Mouse (Mus musculus) E14TG2a.4 (cell line): ENCODE results near the gene Rybp.

Experiments used
- H3K27me3 ChIP-seq: 2 replicates; pipeline ENCODE4 v1.6.1; 2014; ENCODE audit warnings: low read length, control low read depth; ENCODE audit not compliant: insufficient read depth
- H3K36me3 ChIP-seq: 2 replicates; pipeline ENCODE4 v1.6.1; 2014; ENCODE audit warnings: low read length, control low read depth; ENCODE audit not compliant: insufficient read depth
- H3K4me1 ChIP-seq: replicated peaks from 2 replicates; pipeline ENCODE4 v1.6.1; 2014; ENCODE audit warnings: low read depth, low read length, control low read depth
- H3K4me3 ChIP-seq: replicated peaks from 2 replicates; pipeline ENCODE4 v1.5.1; 2014; ENCODE audit warnings: mild to moderate bottlenecking, low read length
- H3K9me3 ChIP-seq: 2 replicates; pipeline ENCODE4 v1.6.1; 2014; ENCODE audit warnings: low read length, control low read depth
- CTCF ChIP-seq: conservative IDR thresholded peaks from 2 replicates; pipeline ENCODE4 v1.5.1; 2014; ENCODE audit warnings: low read length
- NANOG ChIP-seq: IDR thresholded peaks from 2 replicates; pipeline ENCODE4 v1.6.1; 2014; ENCODE audit warnings: borderline replicate concordance, low read length, mixed read lengths
- POU5F1 ChIP-seq: IDR thresholded peaks from 2 replicates; pipeline ENCODE4 v1.6.1; 2014; ENCODE audit warnings: low read length, borderline replicate concordance

Gene Rybp

DNA sequence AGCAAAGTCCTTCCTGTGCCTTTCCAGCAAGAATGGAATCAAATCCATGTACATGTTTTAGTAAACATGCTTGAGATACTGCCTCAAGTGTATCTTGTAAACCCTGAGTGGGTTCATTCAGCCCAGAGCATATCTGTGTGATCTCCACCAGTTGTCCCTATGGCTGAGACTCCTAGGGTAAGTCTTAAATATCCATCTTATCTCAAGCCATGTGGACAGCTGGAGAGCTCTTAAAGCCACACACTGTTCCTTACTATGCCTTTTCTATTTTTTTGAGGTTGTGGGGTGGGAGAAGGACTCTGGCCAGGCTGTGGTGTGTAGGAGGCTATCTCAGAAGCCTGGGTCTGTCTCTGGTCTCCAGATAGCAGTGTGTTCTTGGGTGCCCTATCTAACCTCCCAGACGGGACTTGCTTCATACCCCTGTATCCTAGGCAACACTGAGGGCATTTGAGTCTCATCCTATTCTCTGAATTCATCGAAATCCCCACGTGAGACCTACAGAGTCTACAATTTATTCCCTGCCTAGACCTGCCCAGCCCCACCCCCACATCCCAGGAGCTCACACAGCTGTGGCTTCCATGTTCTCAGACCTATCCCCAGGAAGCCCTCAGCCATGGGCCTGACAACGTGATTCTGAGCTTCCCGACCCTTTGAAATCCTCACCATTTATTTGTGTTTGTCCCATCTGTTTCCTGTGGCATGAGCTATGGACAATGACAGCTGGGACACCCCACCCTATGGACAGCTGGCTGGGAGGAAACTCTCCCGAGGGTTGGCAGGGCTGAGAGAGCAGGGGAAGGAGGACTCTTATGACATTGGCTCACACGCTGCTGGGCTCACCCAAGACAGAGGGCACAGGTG, 98.2 kb downstream of the Rybp start:
- Histone ChIP-seq H3K9me3 (no peaks in the 10 kb centered on the region), H3K4me1 (peaks cover 47% of the 10 kb centered on the region), H3K4me3 (no peak overlapping the region), H3K27me3 (peaks cover 22% of the 10 kb centered on the region), H3K36me3 (no peaks in the 10 kb centered on the region)
- no peak for TF ChIP-seq NANOG
- no peak for TF ChIP-seq CTCF
- TF ChIP-seq POU5F1, result no peak

DNA sequence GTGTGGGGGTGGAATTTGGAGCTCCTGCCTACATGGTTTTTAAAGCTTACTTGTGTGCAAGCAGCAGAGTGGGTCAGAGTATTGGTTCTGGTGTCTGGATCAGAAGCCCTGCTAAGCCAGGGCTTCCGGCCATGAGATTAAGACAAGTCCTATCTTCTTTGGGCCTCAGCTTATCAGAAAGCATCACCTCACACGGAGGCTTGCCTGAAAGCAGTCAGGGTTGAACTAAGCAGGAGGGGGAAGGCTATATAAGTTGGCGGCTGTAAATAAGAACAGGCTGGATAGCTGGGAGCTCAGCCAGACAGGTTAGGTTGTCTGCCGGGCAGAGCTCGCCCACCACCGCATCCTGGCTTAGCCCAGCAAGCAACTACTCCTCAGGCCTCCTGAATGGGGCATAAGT, 99.5 kb downstream of the Rybp start:
- TF ChIP-seq CTCF (no peak), NANOG (no peak), POU5F1 (no peak)
- no peak overlapping the region for H3K4me3 ChIP-seq
- peaks cover 22% of the 10 kb centered on the region for H3K27me3 ChIP-seq
- peaks cover 37% of the 10 kb centered on the region for H3K4me1 ChIP-seq
- H3K9me3 ChIP-seq, result no peaks in the 10 kb centered on the region
- no peaks in the 10 kb centered on the region for H3K36me3 ChIP-seq

DNA sequence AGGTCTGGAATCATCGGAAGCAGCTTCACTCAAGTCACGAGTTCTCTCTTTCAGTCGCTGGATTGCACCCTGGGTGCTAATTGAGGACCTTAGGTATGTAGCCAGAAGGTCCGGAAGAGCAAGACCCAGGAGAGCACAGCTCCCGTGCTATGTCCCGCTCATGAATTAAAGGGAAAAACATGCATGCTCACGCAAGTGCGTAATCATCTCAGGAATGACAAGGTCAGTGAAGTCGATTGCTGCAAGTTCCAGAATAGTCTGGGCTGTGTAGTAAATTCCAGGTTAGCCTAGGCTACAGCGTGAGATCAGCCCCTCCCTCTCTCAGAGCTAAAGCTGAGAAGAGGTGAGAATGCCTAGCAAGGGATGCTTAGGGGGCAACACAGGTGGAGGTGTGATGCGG, 100.5 kb downstream of the Rybp start:
- Histone ChIP-seq H3K9me3 (no peaks in the 10 kb centered on the region), H3K27me3 (peaks cover 29% of the 10 kb centered on the region), H3K4me3 (no peak overlapping the region), H3K4me1 (peaks cover 33% of the 10 kb centered on the region), H3K36me3 (no peaks in the 10 kb centered on the region)
- TF ChIP-seq NANOG, result no peak
- no peak for TF ChIP-seq POU5F1
- TF ChIP-seq CTCF, result no peak

DNA sequence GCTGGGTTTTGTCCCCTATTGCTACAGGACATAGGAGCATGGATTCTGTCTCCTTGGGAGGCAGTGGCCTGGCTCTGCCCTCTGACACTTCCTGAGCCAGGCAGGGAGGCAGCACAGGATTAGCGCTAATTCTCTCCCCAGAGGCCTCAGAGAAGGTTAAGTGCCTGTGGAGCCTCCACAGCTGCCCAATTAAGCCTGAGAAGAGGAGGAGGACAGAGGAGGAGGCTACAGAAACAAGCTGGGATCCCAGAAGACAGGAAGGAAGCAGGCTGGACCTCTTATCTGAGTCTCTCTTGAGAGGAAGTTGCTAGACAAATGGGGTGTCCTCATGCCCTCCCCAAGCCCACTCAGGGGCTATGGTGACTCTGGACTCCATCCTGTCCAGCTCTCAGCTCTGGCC, 101.8 kb downstream of the Rybp start:
- H3K9me3 ChIP-seq, result no peaks in the 10 kb centered on the region
- peaks cover 35% of the 10 kb centered on the region for H3K27me3 ChIP-seq
- H3K4me1 ChIP-seq, result peaks cover 33% of the 10 kb centered on the region
- TF ChIP-seq NANOG, result no peak
- TF ChIP-seq POU5F1, result no peak
- TF ChIP-seq CTCF, result no peak
- H3K4me3 ChIP-seq, result no peak overlapping the region
- H3K36me3 ChIP-seq, result no peaks in the 10 kb centered on the region

DNA sequence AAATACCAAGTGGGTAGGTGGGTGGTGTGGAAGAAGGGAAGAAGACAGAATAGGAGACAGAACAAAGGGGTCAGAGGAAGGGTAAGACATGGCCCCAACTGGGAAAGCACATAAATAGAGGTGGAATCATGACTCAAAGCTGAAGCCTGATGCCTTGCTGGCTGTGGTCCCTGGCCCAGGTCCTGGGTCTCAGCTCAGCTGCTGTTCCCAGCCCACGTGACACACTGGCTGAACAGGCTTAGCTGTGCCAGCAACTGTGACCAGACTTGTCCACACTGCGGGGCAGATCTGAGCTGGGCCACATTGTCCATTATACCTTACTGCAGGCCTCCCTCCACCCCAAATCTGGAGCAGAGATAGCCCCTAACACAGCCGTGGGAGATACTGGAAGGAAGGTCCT, 103.9 kb downstream of the Rybp start:
- no peaks in the 10 kb centered on the region for H3K36me3 ChIP-seq
- H3K9me3 ChIP-seq, result no peaks in the 10 kb centered on the region
- no peak for TF ChIP-seq CTCF
- no peak for TF ChIP-seq POU5F1
- no peak for TF ChIP-seq NANOG
- no peak overlapping the region for H3K4me3 ChIP-seq
- H3K27me3 ChIP-seq, result peaks cover 29% of the 10 kb centered on the region
- H3K4me1 ChIP-seq, result peaks cover 32% of the 10 kb centered on the region

DNA sequence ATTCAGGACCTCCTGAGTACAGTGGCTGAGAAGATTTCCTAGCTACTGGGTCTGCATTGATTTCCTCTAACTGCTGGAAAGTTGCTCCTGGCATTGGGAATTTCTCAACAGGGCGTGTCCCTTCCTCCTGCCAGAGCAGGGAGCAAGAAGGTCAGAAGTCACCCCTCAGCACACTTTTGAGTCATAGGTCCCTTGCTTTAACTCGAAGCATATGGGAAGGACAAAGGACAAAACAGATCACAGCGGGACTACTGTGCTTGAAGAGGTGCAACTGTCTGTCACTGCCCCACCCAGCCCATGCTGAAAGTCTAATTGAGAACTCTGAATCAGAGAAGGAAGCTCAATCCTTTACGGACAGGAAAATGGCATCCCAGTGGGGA, 106.4 kb downstream of the Rybp start:
- no peaks in the 10 kb centered on the region for H3K36me3 ChIP-seq
- H3K27me3 ChIP-seq, result peaks cover 31% of the 10 kb centered on the region
- TF ChIP-seq CTCF (no peak), NANOG (no peak; the same call in 1 of the 2 replicates), POU5F1 (no peak)
- no peak overlapping the region for H3K4me3 ChIP-seq
- no peaks in the 10 kb centered on the region for H3K9me3 ChIP-seq
- peaks cover 34% of the 10 kb centered on the region for H3K4me1 ChIP-seq

DNA sequence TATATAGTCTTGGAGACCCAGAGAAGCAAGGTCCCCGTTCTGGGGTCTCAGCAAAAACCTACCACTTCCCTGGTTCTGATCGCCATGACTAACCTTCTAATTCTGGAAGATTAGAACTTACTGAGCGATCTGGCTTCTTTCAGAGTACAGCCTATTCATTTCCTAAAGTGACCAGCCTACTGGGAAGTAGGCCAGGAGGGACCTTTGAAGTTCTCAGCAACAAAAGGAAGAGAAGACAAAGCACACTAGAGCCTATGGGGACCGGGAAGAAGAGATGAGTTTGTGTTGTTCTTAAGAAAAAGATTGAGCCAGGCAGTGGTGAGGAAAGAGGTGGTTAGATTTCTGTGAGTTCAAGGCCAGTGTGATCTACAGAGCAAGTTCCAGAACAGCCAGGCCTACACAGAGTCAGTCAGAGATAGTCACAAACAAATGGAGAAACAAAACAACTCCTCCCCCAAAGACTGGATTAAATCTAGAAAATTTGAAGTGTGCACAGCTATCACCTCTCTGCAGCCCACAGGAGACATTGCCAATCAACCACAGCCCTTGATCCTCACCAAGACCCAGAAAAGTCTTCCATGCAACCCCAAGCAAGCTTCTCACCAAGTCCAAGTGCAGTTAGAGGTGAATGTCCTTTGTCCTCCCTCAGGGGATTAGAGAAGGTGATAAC, 106.9 kb downstream of the Rybp start:
- peaks cover 34% of the 10 kb centered on the region for H3K4me1 ChIP-seq
- no peaks in the 10 kb centered on the region for H3K9me3 ChIP-seq
- TF ChIP-seq NANOG (no peak), CTCF (no peak), POU5F1 (no peak)
- no peak overlapping the region for H3K4me3 ChIP-seq
- no peaks in the 10 kb centered on the region for H3K36me3 ChIP-seq
- peaks cover 26% of the 10 kb centered on the region for H3K27me3 ChIP-seq

DNA sequence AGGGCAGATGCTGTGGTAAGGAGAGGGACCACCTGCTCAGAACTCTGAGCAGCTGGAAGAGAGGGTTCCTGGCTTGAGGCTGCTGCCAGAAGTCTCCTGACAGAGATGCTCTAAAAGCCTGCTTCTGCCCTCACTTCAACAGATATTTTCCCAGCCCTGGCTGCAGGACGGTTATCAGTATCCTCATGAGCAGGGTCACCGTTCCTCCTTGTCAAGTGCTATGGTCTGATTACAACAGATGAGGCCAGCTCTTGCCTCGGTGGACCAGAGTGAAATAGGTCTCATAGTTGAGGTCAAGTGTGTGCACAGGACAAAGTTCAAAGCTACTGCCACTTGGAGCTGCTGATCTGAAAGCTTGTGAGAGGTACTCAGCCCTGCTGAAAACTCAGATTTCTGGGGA, 108.5 kb downstream of the Rybp start:
- no peak for TF ChIP-seq NANOG
- TF ChIP-seq CTCF, result no peak
- no peak for TF ChIP-seq POU5F1
- H3K27me3 ChIP-seq, result peaks cover 22% of the 10 kb centered on the region

More for the DNA sequence above, 108.5 kb downstream of the Rybp start:
- peaks cover 34% of the 10 kb centered on the region for H3K4me1 ChIP-seq
- no peaks in the 10 kb centered on the region for H3K36me3 ChIP-seq
- no peaks in the 10 kb centered on the region for H3K9me3 ChIP-seq
- H3K4me3 ChIP-seq, result no peak overlapping the region
